Mouse (Mus musculus) myocyte (in vitro differentiated cells): ENCODE results near the gene Nmral1.

Experiments used
- MAX ChIP-seq: IDR thresholded peaks from one replicate; pipeline ENCODE4 v1.6.1; 2011; ENCODE audit warnings: low read depth, mild to moderate bottlenecking, control low read depth
- MYOD1 ChIP-seq, 3 experiments: IDR thresholded peaks; one replicate each; pipeline ENCODE4 v1.6.1; 2011; ENCODE audit warnings: control low read depth in 2 of 3, low read depth in 2 of 3, mild to moderate bottlenecking in 2 of 3, moderate library complexity in 1 of 3; ENCODE audit not compliant: insufficient read length in 2 of 3, control insufficient read depth in 1 of 3
- MYOG ChIP-seq, 3 experiments: IDR thresholded peaks; one replicate each; pipeline ENCODE4 v1.6.1; 2011; ENCODE audit warnings: control low read depth in 2 of 3, low read depth in 2 of 3, mild to moderate bottlenecking in 2 of 3; ENCODE audit not compliant: insufficient read length in 2 of 3, control insufficient read depth in 1 of 3, insufficient read depth in 1 of 3
- POLR2A ChIP-seq: IDR thresholded peaks from one replicate; pipeline ENCODE4 v1.6.1; 2011; ENCODE audit warnings: low read depth, mild to moderate bottlenecking, control low read depth, moderate library complexity; ENCODE audit not compliant: insufficient read length
- TCF12 ChIP-seq: IDR thresholded peaks from one replicate; pipeline ENCODE4 v1.6.1; 2011; ENCODE audit warnings: mild to moderate bottlenecking, control low read depth; ENCODE audit not compliant: poor library complexity, insufficient read depth, severe bottlenecking
- TCF3 ChIP-seq: IDR thresholded peaks from one replicate; pipeline ENCODE4 v1.6.1; 2011; ENCODE audit warnings: low read depth, control low read depth; ENCODE audit not compliant: insufficient read length
- USF1 ChIP-seq: IDR thresholded peaks from one replicate; pipeline ENCODE4 v1.6.1; 2011; ENCODE audit warnings: low read depth, mild to moderate bottlenecking, control low read depth, moderate library complexity

DNA sequence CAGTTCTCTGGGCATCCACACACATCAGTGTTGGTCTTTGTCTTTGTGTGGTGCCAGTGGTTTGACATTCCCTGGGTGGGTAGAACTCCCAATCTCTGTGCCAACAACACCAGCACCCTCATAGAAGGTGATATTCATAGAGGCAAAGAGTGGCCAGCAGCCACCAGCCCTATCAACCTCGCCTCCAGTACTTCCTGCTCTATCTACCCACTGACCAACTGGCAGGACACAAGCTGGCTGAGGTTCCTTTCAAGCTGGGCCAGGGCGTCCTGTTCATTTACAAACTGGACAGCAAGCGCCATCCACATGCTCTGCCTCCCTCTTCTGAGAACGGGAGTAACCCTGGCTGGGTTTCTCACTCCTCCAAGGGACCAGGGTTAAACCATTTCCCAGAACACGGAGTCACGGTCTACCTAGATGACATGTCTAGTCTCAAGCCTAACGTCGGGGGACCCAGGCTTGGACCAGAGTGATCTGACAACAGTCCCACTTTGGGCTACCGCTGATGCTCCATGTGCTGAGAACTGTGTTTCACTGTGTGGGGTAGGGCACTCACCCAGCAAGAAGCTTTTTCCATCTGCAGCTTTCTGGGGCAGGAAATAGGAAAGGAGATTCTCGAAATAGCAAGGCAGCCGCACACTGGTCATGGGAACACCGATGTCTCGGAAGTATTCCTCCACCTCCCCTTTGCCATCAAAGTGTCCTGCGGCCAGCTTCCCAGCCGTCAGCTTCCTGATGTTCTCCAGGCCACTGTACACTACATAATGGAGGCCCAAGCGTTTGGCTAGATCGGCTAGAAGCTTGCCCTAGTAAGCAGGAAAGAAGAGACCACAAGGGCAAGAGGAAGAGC, 5.1 kb downstream of the Nmral1 start:
- no peak for TF ChIP-seq POLR2A
- TF ChIP-seq USF1: no peak
- TF ChIP-seq TCF12: no peak
- TF ChIP-seq MYOG (IDR thresholded peaks at IDR 0.05; ENCODE audit: control insufficient read depth in 1 of 3, insufficient read depth in 1 of 3, insufficient read length in 2 of 3, low read depth in 2 of 3): no peak
- no peak for TF ChIP-seq MAX
- no peak for TF ChIP-seq MYOD1 (IDR thresholded peaks at IDR 0.05; ENCODE audit: control insufficient read depth in 1 of 3, insufficient read length in 2 of 3, low read depth in 2 of 3)
- no peak for TF ChIP-seq TCF3
